Mouse (Mus musculus) forebrain, embryonic 14.5 days (tissue): ENCODE data around the gene Eif3i. TPM values are rescaled to one million over a fixed set of nuclear protein-coding genes. Genes with fewer than 3 reads are reported as not detected.

ENCODE experiments used
- microRNA-seq: library from miRNA; unstranded; fragments of <30 nt; microRNA quantifications from one replicate; pipeline ENCODE4, GENCODE M21; 2016
- polyA plus RNA-seq: library from polyadenylated mRNA; unstranded; fragments of >200 nt; fragmentation: Nextera tagmentation; extraction: Ambion mirVana; gene quantifications from 2 replicates; pipeline ENCODE4 v1.2.1, GENCODE M21; 2014

Gene Eif3i
- polyA plus RNA-seq, 1 experiment from 2014 or later, result 316 TPM

Small RNA genes within 50 kb of the gene (microRNA-seq; reads per million reads assigned to microRNA genes)
- gene Mir8119, result not detected

Other genes starting within 250 kb of the Eif3i start
- gene Zbtb8a, start 222.5 kb downstream of the Eif3i start, polyA plus RNA-seq, result 5.8 and 6.6 TPM in 2 replicates
- 6.5 and 8.0 TPM in 2 replicates for gene Zbtb8b, start 159.8 kb downstream of the Eif3i start, polyA plus RNA-seq
- 35.4 and 38.1 TPM in 2 replicates for gene Bsdc1, start 139.1 kb downstream of the Eif3i start, polyA plus RNA-seq
- 0.28 TPM in 1 of 2 replicates, not detected in the other for gene Tssk3, start 109.6 kb downstream of the Eif3i start, polyA plus RNA-seq
- not detected in 2 replicates for gene Fam229a, start 109.5 kb downstream of the Eif3i start, polyA plus RNA-seq
- gene Marcksl1, start 87.1 kb downstream of the Eif3i start, polyA plus RNA-seq, result 1,632 and 1,731 TPM in 2 replicates
- 132 and 154 TPM in 2 replicates for gene Hdac1, start 57.9 kb downstream of the Eif3i start, polyA plus RNA-seq
- 8.2 and 9.0 TPM in 2 replicates for gene Lck, start 27.0 kb downstream of the Eif3i start, polyA plus RNA-seq
- not detected in 2 replicates for gene Fam167b, start 22.1 kb downstream of the Eif3i start, polyA plus RNA-seq
- gene Tmem234, start within 50 bp of the Eif3i start, polyA plus RNA-seq, result 144 and 179 TPM in 2 replicates
- 2.2 and 3.2 TPM in 2 replicates for gene Dcdc2b, start 13.6 kb upstream of the Eif3i start, polyA plus RNA-seq
- gene Iqcc, start 18.5 kb upstream of the Eif3i start, polyA plus RNA-seq, result 23.6 and 29.4 TPM in 2 replicates
- gene Ccdc28b, start 23.3 kb upstream of the Eif3i start, polyA plus RNA-seq, result 112 and 115 TPM in 2 replicates
- gene Txlna, start 40.4 kb upstream of the Eif3i start, polyA plus RNA-seq, result 65.4 and 71.6 TPM in 2 replicates
- gene Kpna6, start 72.1 kb upstream of the Eif3i start, polyA plus RNA-seq, result 16.5 TPM in 2 replicates
- gene Tmem39b, start 96.2 kb upstream of the Eif3i start, polyA plus RNA-seq, result 42.0 and 47.4 TPM in 2 replicates
- 133 and 136 TPM in 2 replicates for gene Khdrbs1, start 141.7 kb upstream of the Eif3i start, polyA plus RNA-seq
- gene Ptp4a2, start 210.6 kb upstream of the Eif3i start, polyA plus RNA-seq, result 213 and 214 TPM in 2 replicates